Mouse (Mus musculus) bone marrow, adult 2 months (tissue): ENCODE results near the gene Pltp. TPM values are rescaled to one million over a fixed set of nuclear protein-coding genes. Genes with fewer than 3 reads are reported as not detected.
A peak's percentile ranks its signal among the peaks of the same experiment; 100 is the strongest.
"Not testable (repeated sequence)": the region's sequence is repeated elsewhere in the genome, so short reads cannot be mapped to it uniquely, and the experiment has no call there.

Experiments
- H3K27ac ChIP-seq: fragments of 200-500 bp; 2 replicates; pipeline ENCODE4 v1.5.1; 2012; ENCODE audit warnings: low read depth, mild to moderate bottlenecking, control low read depth, inconsistent platforms, low read length; ENCODE audit not compliant: control insufficient read depth, poor library complexity, insufficient read depth
- H3K4me1 ChIP-seq: fragments of 200-500 bp; 2 replicates; pipeline ENCODE4 v1.6.1; 2011; ENCODE audit warnings: low read length; ENCODE audit not compliant: control insufficient read depth, insufficient read depth
- H3K4me3 ChIP-seq: fragments of 200-500 bp; replicated peaks from 2 replicates; pipeline ENCODE3; 2011; ENCODE audit warnings: mild to moderate bottlenecking, low read depth, low read length, control low read depth; ENCODE audit not compliant: control insufficient read depth
- CTCF ChIP-seq: fragments of 200-500 bp; IDR thresholded peaks from 2 replicates; pipeline ENCODE4 v1.5.1; 2011; ENCODE audit warnings: low read length, control low read depth; ENCODE audit not compliant: control insufficient read depth, insufficient read depth
- POLR2A ChIP-seq: fragments of 200-500 bp; IDR thresholded peaks from 2 replicates; pipeline ENCODE4 v1.6.1; 2011; ENCODE audit warnings: low read depth, mild to moderate bottlenecking, control low read depth, low read length, borderline replicate concordance; ENCODE audit not compliant: control insufficient read depth
- WGBS: fragments of 180-500 bp; shearing (Covaris S2); methylation state at CpG from one replicate; pipeline ENCODE4 v1.1.7; 2018; 5-methylcytosine and 5-hydroxymethylcytosine counted together
- polyA plus RNA-seq: library from polyadenylated mRNA; stranded (reverse); fragments of >200 nt; gene quantifications from 2 replicates; pipeline ENCODE4 v1.2.4, GENCODE M21; 2011; ENCODE audit warnings: low replicate concordance; ENCODE audit not compliant: missing spikeins, insufficient read depth, insufficient read length

Pltp gene
- polyA plus RNA-seq, 1 experiment = 6.5 TPM

- H3K4me1 ChIP-seq = peaks cover 4% of the 10 kb centered on the region
- 17% methylated on average over 9 of the region's 9 CpGs for WGBS
- TF ChIP-seq POLR2A = no peak
- no peak for TF ChIP-seq CTCF
- H3K4me3 ChIP-seq = no peak overlapping the region
- H3K27ac ChIP-seq = no peak overlapping the region
These were observed 4.8 kb upstream of the Pltp start for GRCm38 (mm10) chr2:164862179-164862861.

- Histone ChIP-seq H3K4me1 (no peaks in the 10 kb centered on the region), H3K4me3 (no peak overlapping the region), H3K27ac (no peak overlapping the region)
- 67% methylated on average over 4 of the region's 4 CpGs for WGBS
- TF ChIP-seq POLR2A (no peak), CTCF (no peak)
These were observed 3.6 kb upstream of the Pltp start for GRCm38 (mm10) chr2:164861094-164861493.

- no peak for TF ChIP-seq CTCF
- no peak for TF ChIP-seq POLR2A
- Histone ChIP-seq H3K4me3 (no peak overlapping the region), H3K27ac (no peak overlapping the region), H3K4me1 (no peaks in the 10 kb centered on the region)
- 60% methylated on average over 9 of the region's 9 CpGs for WGBS
These were observed 2.3 kb upstream of the Pltp start for GRCm38 (mm10) chr2:164859640-164860432.

GRCm38 (mm10) chr2:164859155-164859554 lies 1.6 kb upstream of the Pltp start:
- Histone ChIP-seq H3K27ac (no peak overlapping the region), H3K4me1 (no peaks in the 10 kb centered on the region), H3K4me3 (no peak overlapping the region)
- 67% methylated on average over 2 of the region's 2 CpGs for WGBS
- TF ChIP-seq POLR2A (no peak), CTCF (no peak)

- Histone ChIP-seq H3K27ac (no peak overlapping the region; the same call in 1 of the 2 replicates), H3K4me1 (no peaks in the 10 kb centered on the region), H3K4me3 (no peak overlapping the region)
- TF ChIP-seq POLR2A = no peak
- 8% methylated on average over 19 of the region's 19 CpGs for WGBS
These were observed 487 bp upstream of the Pltp start for GRCm38 (mm10) chr2:164857842-164858553.

GRCm38 (mm10) chr2:164856309-164857100 lies 1.0 kb downstream of the Pltp start:
- Histone ChIP-seq H3K4me3 (peak overlapping the region; percentile 54), H3K4me1 (no peaks in the 10 kb centered on the region), H3K27ac (no peak overlapping the region)
- TF ChIP-seq CTCF (no peak), POLR2A (no peak)
- 3% methylated on average over 42 of the region's 42 CpGs for WGBS

GRCm38 (mm10) chr2:164855572-164855971 lies 1.9 kb downstream of the Pltp start:
- not testable (repeated sequence) for H3K4me1 ChIP-seq, H3K27ac ChIP-seq, H3K4me3 ChIP-seq
- 88% methylated on average over 5 of the region's 5 CpGs for WGBS

GRCm38 (mm10) chr2:164850061-164850460 lies 7.5 kb downstream of the Pltp start:
- 55% methylated on average over 8 of the region's 8 CpGs for WGBS
- H3K4me3 ChIP-seq = no peak overlapping the region
- TF ChIP-seq CTCF = no peak
- no peak for TF ChIP-seq POLR2A
- H3K4me1 ChIP-seq = no peaks in the 10 kb centered on the region; the same call in none of the 2 replicates
- no peak overlapping the region for H3K27ac ChIP-seq
